8 mouse cellular contexts compared by ENCODE assay signal in the genomic region with DNA sequence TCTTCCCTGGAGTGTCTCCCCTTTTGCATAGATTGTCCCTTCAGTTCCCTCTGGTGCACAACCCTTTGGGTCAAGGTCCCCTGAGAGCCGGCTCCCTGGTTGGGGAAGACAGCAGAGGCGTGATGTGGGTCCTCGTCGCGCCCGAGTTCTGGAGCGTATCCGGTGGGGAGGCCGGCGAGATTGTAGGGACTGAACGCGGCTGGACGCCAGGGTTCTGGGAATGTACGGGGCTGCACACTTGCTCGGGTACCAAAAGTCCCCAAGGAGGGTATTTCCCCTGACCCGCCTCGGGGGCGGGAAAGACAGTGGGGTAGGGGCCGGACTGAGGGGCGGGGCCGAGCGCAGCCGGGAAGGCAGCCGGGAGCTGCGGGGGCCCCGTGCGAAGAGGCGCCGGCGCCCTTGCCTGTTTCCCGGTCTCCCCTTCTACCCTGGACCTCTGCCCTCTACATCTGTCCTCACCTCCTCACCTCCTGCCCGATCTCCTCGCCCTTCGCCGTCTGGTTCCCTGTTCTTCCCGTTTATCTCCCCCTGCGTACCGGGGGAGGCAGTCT. TPM values are rescaled to one million over a fixed set of nuclear protein-coding genes. Genes with fewer than 3 reads are reported as not detected.
DNase-seq lines count a peak whose midpoint lies in the region; ATAC-seq lines count a peak whose summit lies in the region.

No protein-coding gene starts in this region.

- peaks cover 19% of the 10 kb centered on the region for H3K36me3 ChIP-seq in heart, embryonic 10.5 days
- H3K36me3 ChIP-seq in macrophage (ENCODE audit: inconsistent target), result peaks cover 4% of the 10 kb centered on the region; the same call in 1 of the 2 replicates
- peaks cover 3% of the 10 kb centered on the region; the same call in 1 of the 2 replicates for H3K36me3 ChIP-seq in splenic B cell, adult 2 months (ENCODE audit: control insufficient read depth, insufficient read depth, low read length, poor library complexity, severe bottlenecking)

- ATAC-seq in megakaryocyte-erythroid progenitor cell, adult 5-6 weeks (replicated peaks; ENCODE audit: low FRiP score, low TSS enrichment, poor library complexity, severe bottlenecking), result no peak

- DNase-seq in right cerebral cortex, postnatal 10 days (ENCODE audit: low spot score in 2 of 2), result peak; percentile 60 to 70
- no peak for DNase-seq in right cerebral cortex, adult 18-20 months
- DNase-seq in cerebellum, postnatal 36 days, result peak; percentile 18 to 29
- peak; percentile 87 for DNase-seq in heart, embryonic 10.5 days (ENCODE audit: low spot score)
- peak; percentile 77 for DNase-seq in kidney, postnatal 14 days
- peak; percentile 55 for DNase-seq in splenic B cell, adult 2 months (ENCODE audit: low read depth, low spot score)

- peak overlapping the region; percentile 93 for H3K27ac ChIP-seq in heart, embryonic 10.5 days
- H3K27ac ChIP-seq in macrophage, result peak overlapping the region; percentile 98

- peak overlapping the region; percentile 71 for H3K4me3 ChIP-seq in heart, embryonic 10.5 days
- peak overlapping the region; percentile 97 for H3K4me3 ChIP-seq in macrophage (ENCODE audit: inconsistent target)

- H3K4me1 ChIP-seq in heart, embryonic 10.5 days, result peaks cover 62% of the 10 kb centered on the region

- no peaks in the 10 kb centered on the region for H3K9me3 ChIP-seq in heart, embryonic 10.5 days

- no peaks in the 10 kb centered on the region for H3K27me3 ChIP-seq in heart, embryonic 10.5 days (ENCODE audit: insufficient read depth, poor library complexity, severe bottlenecking)
- no peaks in the 10 kb centered on the region for H3K27me3 ChIP-seq in splenic B cell, adult 2 months (ENCODE audit: control insufficient read depth, insufficient read depth, low read length, poor library complexity, severe bottlenecking)

- H3K79me2 ChIP-seq in macrophage (ENCODE audit: inconsistent target), result peaks cover 65% of the 10 kb centered on the region

- WGBS in heart, embryonic 10.5 days, result under 1% methylated on average over 35 of the region's 38 CpGs
- under 1% methylated on average over 27 of the region's 38 CpGs for WGBS in macrophage (ENCODE audit: missing documents)

RNA-seq across cellular contexts. Expression of a gene that starts 1.0 kb away (rescaled TPM):
- polyA plus RNA-seq in heart, embryonic 10.5 days (2016; fragmentation: Nextera tagmentation; extraction: Ambion mirVana), result 19.9 and 22.2 TPM in 2 replicates
- 100 to 1,000 TPM in 22 of 26 experiments, 10 to 100 TPM in 4; 62.2 to 295 (median 178) TPM for total RNA-seq in macrophage (2018; cell fraction: chromatin; rRNA removed)
- total RNA-seq in macrophage (2018; cell fraction: cytosol; rRNA removed), result 100 to 1,000 TPM; 183 to 254 (median 218) TPM
- total RNA-seq in macrophage (2018; cell fraction: nucleus; rRNA removed), result 100 to 1,000 TPM in 24 of 26 experiments, 10 to 100 TPM in 2; 99.4 to 300 (median 213) TPM
- 166 to 235 TPM (median 189 TPM) in 3 replicates for polyA plus RNA-seq in macrophage (2018)
- total RNA-seq in megakaryocyte-erythroid progenitor cell, adult 5-6 weeks (2014; fragmentation: Nextera tagmentation), result 11.9 and 13.3 TPM in 2 replicates
- total RNA-seq in megakaryocyte-erythroid progenitor cell, adult 5-6 weeks (2017), result 1.0 and 2.3 TPM in 2 replicates

RNA-seq across cellular contexts. Expression of a gene that starts 5.2 kb away (rescaled TPM):
- 56.5 and 58.3 TPM in 2 replicates for polyA plus RNA-seq in heart, embryonic 10.5 days (2016; fragmentation: Nextera tagmentation; extraction: Ambion mirVana)
- total RNA-seq in macrophage (2018; cell fraction: chromatin; rRNA removed), result 1 to 10 TPM in 12 of 26 experiments, under 1 TPM in 3, not detected in 11; 0.48 to 6.9 (median 1.9) TPM
- 1 to 10 TPM; 4.5 to 9.2 (median 6.2) TPM for total RNA-seq in macrophage (2018; cell fraction: cytosol; rRNA removed)
- total RNA-seq in macrophage (2018; cell fraction: nucleus; rRNA removed), result 10 to 100 TPM in 4 of 26 experiments, 1 to 10 TPM in 22; 2.0 to 31.9 (median 4.7) TPM
- 5.9 to 14.4 TPM (median 6.8 TPM) in 3 replicates for polyA plus RNA-seq in macrophage (2018)
- 27.0 and 32.4 TPM in 2 replicates for total RNA-seq in megakaryocyte-erythroid progenitor cell, adult 5-6 weeks (2014; fragmentation: Nextera tagmentation)
- total RNA-seq in megakaryocyte-erythroid progenitor cell, adult 5-6 weeks (2017), result 15.0 and 26.4 TPM in 2 replicates

RNA-seq across cellular contexts. Expression of a gene that starts 13.3 kb away (rescaled TPM):
- 34.8 and 44.5 TPM in 2 replicates for polyA plus RNA-seq in heart, embryonic 10.5 days (2016; fragmentation: Nextera tagmentation; extraction: Ambion mirVana)
- total RNA-seq in macrophage (2018; cell fraction: chromatin; rRNA removed), result 100 to 1,000 TPM in 2 of 26 experiments, 10 to 100 TPM in 24; 31.7 to 110 (median 62.7) TPM
- total RNA-seq in macrophage (2018; cell fraction: cytosol; rRNA removed), result 10 to 100 TPM; 17.1 to 28.5 (median 23.8) TPM
- 10 to 100 TPM; 29.0 to 70.8 (median 43.2) TPM for total RNA-seq in macrophage (2018; cell fraction: nucleus; rRNA removed)
- polyA plus RNA-seq in macrophage (2018), result 19.3 to 24.2 TPM (median 19.8 TPM) in 3 replicates
- total RNA-seq in megakaryocyte-erythroid progenitor cell, adult 5-6 weeks (2014; fragmentation: Nextera tagmentation), result 132 and 133 TPM in 2 replicates
- 51.3 and 68.8 TPM in 2 replicates for total RNA-seq in megakaryocyte-erythroid progenitor cell, adult 5-6 weeks (2017)

RNA-seq across cellular contexts. Expression of a gene that starts 25.0 kb away (rescaled TPM):
- 25.3 and 29.1 TPM in 2 replicates for polyA plus RNA-seq in heart, embryonic 10.5 days (2016; fragmentation: Nextera tagmentation; extraction: Ambion mirVana)
- 10 to 100 TPM in 23 of 26 experiments, 1 to 10 TPM in 3; 7.4 to 51.1 (median 30.4) TPM for total RNA-seq in macrophage (2018; cell fraction: chromatin; rRNA removed)
- 10 to 100 TPM; 10.2 to 24.5 (median 18.6) TPM for total RNA-seq in macrophage (2018; cell fraction: cytosol; rRNA removed)
- total RNA-seq in macrophage (2018; cell fraction: nucleus; rRNA removed), result 10 to 100 TPM in 23 of 26 experiments, 1 to 10 TPM in 3; 9.1 to 73.1 (median 23.0) TPM
- polyA plus RNA-seq in macrophage (2018), result 12.5 to 32.8 TPM (median 22.9 TPM) in 3 replicates
- total RNA-seq in megakaryocyte-erythroid progenitor cell, adult 5-6 weeks (2014; fragmentation: Nextera tagmentation), result 71.8 and 74.8 TPM in 2 replicates
- 18.4 and 19.8 TPM in 2 replicates for total RNA-seq in megakaryocyte-erythroid progenitor cell, adult 5-6 weeks (2017)

RNA-seq across cellular contexts. Expression of a gene that starts 28.2 kb away (rescaled TPM):
- polyA plus RNA-seq in heart, embryonic 10.5 days (2016; fragmentation: Nextera tagmentation; extraction: Ambion mirVana), result 911 and 1,091 TPM in 2 replicates
- total RNA-seq in macrophage (2018; cell fraction: chromatin; rRNA removed), result 100 to 1,000 TPM in 2 of 26 experiments, 10 to 100 TPM in 21, 1 to 10 TPM in 3; 6.5 to 144 (median 36.4) TPM
- 100 to 1,000 TPM; 196 to 602 (median 339) TPM for total RNA-seq in macrophage (2018; cell fraction: cytosol; rRNA removed)
- total RNA-seq in macrophage (2018; cell fraction: nucleus; rRNA removed), result 100 to 1,000 TPM in 17 of 26 experiments, 10 to 100 TPM in 9; 35.0 to 372 (median 132) TPM
- polyA plus RNA-seq in macrophage (2018), result 187 to 603 TPM (median 205 TPM) in 3 replicates
- 823 and 947 TPM in 2 replicates for total RNA-seq in megakaryocyte-erythroid progenitor cell, adult 5-6 weeks (2014; fragmentation: Nextera tagmentation)
- 678 and 844 TPM in 2 replicates for total RNA-seq in megakaryocyte-erythroid progenitor cell, adult 5-6 weeks (2017)
